Mouse (Mus musculus) ES-Bruce4 (cell line): ENCODE results near the gene Srsf3. TPM values are rescaled to one million over a fixed set of nuclear protein-coding genes. Genes with fewer than 3 reads are reported as not detected.
"Not testable (repeated sequence)": the region's sequence is repeated elsewhere in the genome, so short reads cannot be mapped to it uniquely, and the experiment has no call there.

Experiments
- H3K27ac ChIP-seq: 2 replicates; pipeline ENCODE4 v1.5.1; 2012; ENCODE audit warnings: low read length, inconsistent platforms; ENCODE audit not compliant: insufficient read depth
- H3K27me3 ChIP-seq: 2 replicates; pipeline ENCODE4 v1.6.1; 2012; ENCODE audit warnings: mild to moderate bottlenecking, low read length, inconsistent platforms; ENCODE audit not compliant: control insufficient read depth, poor library complexity, insufficient read depth, severe bottlenecking
- H3K36me3 ChIP-seq: 2 replicates; pipeline ENCODE4 v1.6.1; 2012; ENCODE audit warnings: inconsistent platforms, mild to moderate bottlenecking, low read length, moderate library complexity; ENCODE audit not compliant: control insufficient read depth, poor library complexity, insufficient read depth, severe bottlenecking
- H3K4me1 ChIP-seq: one replicate; pipeline ENCODE4 v1.8.1; 2011; ENCODE audit warnings: low read length; ENCODE audit not compliant: control insufficient read depth, insufficient read depth
- H3K4me3 ChIP-seq: 2 replicates; pipeline ENCODE4 v1.5.1; 2011; ENCODE audit warnings: low read depth, mild to moderate bottlenecking, low read length
- H3K9ac ChIP-seq: 2 replicates; pipeline ENCODE4 v1.6.1; 2012; ENCODE audit warnings: low read depth, mild to moderate bottlenecking, inconsistent platforms; ENCODE audit not compliant: poor library complexity, severe bottlenecking
- H3K9me3 ChIP-seq: replicated peaks from 2 replicates; pipeline ENCODE4 v1.6.1; 2012; ENCODE audit warnings: mild to moderate bottlenecking, low read length, inconsistent platforms; ENCODE audit not compliant: control insufficient read depth, poor library complexity, insufficient read depth, severe bottlenecking
- CTCF ChIP-seq: IDR thresholded peaks from one replicate; pipeline ENCODE4 v1.8.1; 2011; ENCODE audit warnings: low read depth, low read length
- EP300 ChIP-seq: IDR thresholded peaks from 2 replicates; pipeline ENCODE4 v1.6.1; 2011; ENCODE audit warnings: low read depth, low read length; ENCODE audit not compliant: insufficient read depth
- POLR2A ChIP-seq: IDR thresholded peaks from one replicate; pipeline ENCODE4 v1.8.1; 2011; ENCODE audit warnings: low read length; ENCODE audit not compliant: insufficient read depth
- polyA plus RNA-seq: library from polyadenylated mRNA; stranded (reverse); fragments of >200 nt; gene quantifications from 2 replicates; pipeline ENCODE4 v1.2.4, GENCODE M21; 2011; ENCODE audit warnings: low read depth; ENCODE audit not compliant: missing spikeins, insufficient read depth, insufficient read length

Srsf3 gene
- polyA plus RNA-seq, 1 experiment: 557 TPM

GRCm38 (mm10) chr17:29030321-29031034 lies 1.9 kb upstream of the Srsf3 start:
- H3K27me3 ChIP-seq: no peaks in the 10 kb centered on the region
- no peak overlapping the region; the same call in 1 of the 2 replicates for H3K27ac ChIP-seq
- no peak for TF ChIP-seq EP300
- no peak for TF ChIP-seq POLR2A
- no peak for TF ChIP-seq CTCF
- H3K36me3 ChIP-seq: peaks cover 20% of the 10 kb centered on the region
- no peak overlapping the region for H3K4me3 ChIP-seq
- no peaks in the 10 kb centered on the region for H3K9me3 ChIP-seq
- H3K9ac ChIP-seq: no peak overlapping the region
- peaks cover 1% of the 10 kb centered on the region for H3K4me1 ChIP-seq

GRCm38 (mm10) chr17:29031085-29031711 lies 1.2 kb upstream of the Srsf3 start:
- not testable (repeated sequence) for H3K4me3 ChIP-seq, H3K27me3 ChIP-seq, H3K9me3 ChIP-seq, H3K4me1 ChIP-seq
- H3K27ac ChIP-seq: peak overlapping the region; percentile 87
- peak overlapping the region; percentile 89 for H3K9ac ChIP-seq
- peaks cover 27% of the 10 kb centered on the region for H3K36me3 ChIP-seq

GRCm38 (mm10) chr17:29031771-29032273 lies 606 bp upstream of the Srsf3 start:
- Histone ChIP-seq H3K9ac (peak overlapping the region; percentile 89), H3K9me3 (no peaks in the 10 kb centered on the region), H3K4me1 (peaks cover 1% of the 10 kb centered on the region), H3K27me3 (no peaks in the 10 kb centered on the region), H3K27ac (peak overlapping the region; percentile 87), H3K36me3 (peaks cover 33% of the 10 kb centered on the region), H3K4me3 (peak overlapping the region; percentile 88)
- TF ChIP-seq EP300 (no peak), POLR2A (no peak), CTCF (no peak)

GRCm38 (mm10) chr17:29033569-29034061 lies 1.2 kb downstream of the Srsf3 start:
- Histone ChIP-seq H3K36me3 (peaks cover 51% of the 10 kb centered on the region), H3K27ac (0 out of 2 replicates have a peak overlapping the region, but pooled peaks have one; percentile 90), H3K4me1 (peaks cover 1% of the 10 kb centered on the region), H3K9me3 (no peaks in the 10 kb centered on the region), H3K27me3 (no peaks in the 10 kb centered on the region), H3K9ac (peak overlapping the region; percentile 89), H3K4me3 (peak overlapping the region; percentile 99)
- TF ChIP-seq POLR2A (no peak), EP300 (no peak), CTCF (no peak)

- Histone ChIP-seq H3K4me1 (peaks cover 1% of the 10 kb centered on the region), H3K27me3 (no peaks in the 10 kb centered on the region), H3K9ac (peak overlapping the region; percentile 89), H3K36me3 (peaks cover 57% of the 10 kb centered on the region), H3K27ac (no peak overlapping the region; the same call in 1 of the 2 replicates), H3K9me3 (no peaks in the 10 kb centered on the region), H3K4me3 (peak overlapping the region; percentile 99)
- TF ChIP-seq EP300: no peak
- TF ChIP-seq POLR2A: no peak
- no peak for TF ChIP-seq CTCF
Observed at GRCm38 (mm10) chr17:29034264-29034663, 1.8 kb downstream of the Srsf3 start.

- Histone ChIP-seq H3K4me1 (no peaks in the 10 kb centered on the region), H3K9ac (peak overlapping the region; percentile 89), H3K9me3 (no peaks in the 10 kb centered on the region), H3K4me3 (peak overlapping the region; percentile 23; the same call in 1 of the 2 replicates), H3K27me3 (no peaks in the 10 kb centered on the region), H3K27ac (0 out of 2 replicates have a peak overlapping the region, but pooled peaks have one; percentile 7), H3K36me3 (peaks cover 68% of the 10 kb centered on the region)
- TF ChIP-seq EP300: no peak
- TF ChIP-seq CTCF: no peak
- no peak for TF ChIP-seq POLR2A
Observed at GRCm38 (mm10) chr17:29035506-29035905, 3.1 kb downstream of the Srsf3 start.
